Mouse (Mus musculus): ENCODE results near the gene Agpat4. TPM values are rescaled to one million over a fixed set of nuclear protein-coding genes. Genes with fewer than 3 reads are reported as not detected.

Gene Agpat4
- 20.9 and 26.5 TPM in 2 replicates for polyA plus RNA-seq (2014; fragmentation: Nextera tagmentation; extraction: Ambion mirVana)

DNA sequence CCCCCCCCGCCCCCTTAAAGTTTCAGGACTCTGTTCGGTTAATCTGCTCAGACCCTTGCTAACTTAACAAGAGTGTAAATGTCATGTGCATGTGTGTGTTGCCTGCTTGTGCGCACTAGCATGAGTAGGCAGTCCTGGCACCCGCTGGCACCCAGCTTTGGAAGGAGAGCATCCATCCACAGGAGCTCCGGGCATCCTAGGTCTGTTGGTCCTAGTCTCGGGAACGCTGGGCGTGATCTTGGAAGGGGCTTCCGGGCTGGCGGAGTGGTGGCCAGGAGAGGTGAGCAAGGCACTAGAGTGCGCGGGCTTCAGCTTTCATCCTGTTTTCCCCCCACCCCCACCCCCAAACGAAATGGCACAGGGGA lies at the start of gene Agpat4:
Gene Agpat4, plus strand, starts transcription at position 144 of the 365 bp plus-strand sequence.
- no peaks in the 10 kb centered on the region for H3K27me3 ChIP-seq (ENCODE audit: control insufficient read depth, insufficient read depth, low read length)
- peaks cover 5% of the 10 kb centered on the region; the same call in 1 of the 2 replicates for H3K4me1 ChIP-seq (ENCODE audit: control insufficient read depth, insufficient read depth, low read length)
- peak; percentile 75 for ATAC-seq (ENCODE audit: low FRiP score, low TSS enrichment)
- H3K4me3 ChIP-seq (ENCODE audit: low read length): peak within 1 kb of the TSS; percentile 62
- no peaks in the 10 kb centered on the region for H3K9me3 ChIP-seq (ENCODE audit: control insufficient read depth, low read length)
- peak within 1 kb of the TSS; percentile 70 for H3K9ac ChIP-seq (ENCODE audit: low read depth, low read length)
- H3K36me3 ChIP-seq (ENCODE audit: control insufficient read depth, insufficient read depth, low read length): no peaks in the 10 kb centered on the region
- H3K4me2 ChIP-seq (replicated peaks; ENCODE audit: low read depth, low read length): peak within 1 kb of the TSS; percentile 86
- under 1% methylated on average over 13 of the region's 13 CpGs for WGBS
- H3K27ac ChIP-seq (ENCODE audit: low read depth, low read length): peak within 1 kb of the TSS; percentile 96

DNA sequence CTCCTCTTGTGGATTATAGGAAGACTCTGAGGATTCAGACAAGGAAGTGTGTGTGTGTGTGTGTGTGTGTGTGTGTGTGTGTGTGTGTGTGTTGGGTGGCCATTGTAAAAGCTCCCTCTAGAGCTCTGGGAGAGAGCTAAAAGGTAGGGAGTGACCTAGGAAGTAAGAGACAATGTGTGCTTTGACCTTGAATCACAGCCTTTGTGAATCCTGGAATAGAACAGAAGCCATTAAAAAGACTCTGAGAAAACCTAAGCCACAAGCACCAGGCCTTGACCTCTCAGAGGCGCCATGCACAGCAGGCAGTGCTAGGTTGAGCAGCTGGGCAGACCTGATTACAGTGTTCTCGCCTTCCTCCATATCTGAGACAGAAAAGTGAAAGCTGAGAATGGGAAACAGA lies 41.7 kb upstream of the Agpat4 start:
- ATAC-seq (ENCODE audit: low FRiP score, low TSS enrichment): no peak
- no peak overlapping the region for H3K4me3 ChIP-seq (ENCODE audit: low read length)
- WGBS: 69% methylated on average over 2 of the region's 2 CpGs

DNA sequence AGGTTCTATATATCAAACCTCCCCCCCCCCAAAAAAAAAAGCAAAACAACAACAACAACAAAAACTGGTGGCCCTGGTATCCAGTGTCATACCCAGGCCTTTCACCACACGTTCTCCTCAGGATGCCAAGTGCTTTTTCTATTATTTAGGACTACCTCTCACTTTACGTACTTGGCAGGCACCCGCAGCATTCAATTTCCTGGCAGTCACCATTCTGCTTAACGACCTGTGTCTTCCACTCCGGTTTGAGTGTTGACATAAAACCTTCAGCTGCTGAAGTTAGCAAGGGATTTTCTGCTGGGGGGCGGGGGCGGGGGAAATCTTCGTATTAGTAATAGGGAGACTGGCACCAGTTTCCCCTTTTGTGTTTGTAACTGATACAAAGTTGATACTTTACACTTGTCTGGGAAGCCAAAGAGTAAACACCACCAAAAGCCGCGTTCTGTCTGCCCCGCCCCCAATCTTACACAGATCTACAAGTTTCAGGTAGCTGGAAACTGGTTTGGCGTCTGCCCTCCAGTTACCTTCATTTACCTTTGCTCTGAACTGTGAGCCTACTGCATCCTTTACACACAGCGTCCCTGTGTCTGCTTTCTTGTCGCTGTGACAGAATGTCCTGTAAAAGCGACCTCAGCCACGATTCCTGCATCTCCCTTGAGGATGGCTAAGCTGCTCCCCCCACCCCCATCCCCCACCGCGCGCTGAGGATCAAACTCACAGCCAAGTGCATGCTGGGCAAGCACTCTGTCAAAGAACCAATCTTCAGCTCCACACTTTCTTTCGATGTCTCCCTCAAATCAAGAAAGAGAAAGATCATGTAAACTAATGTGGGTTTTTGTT lies 37.6 kb upstream of the Agpat4 start:
- peak; percentile 66; the same call in 1 of the 2 replicates for ATAC-seq (ENCODE audit: low FRiP score, low TSS enrichment)
- no peaks in the 10 kb centered on the region for H3K36me3 ChIP-seq (ENCODE audit: control insufficient read depth, insufficient read depth, low read length)
- no peak overlapping the region for H3K9ac ChIP-seq (ENCODE audit: low read depth, low read length)
- H3K27me3 ChIP-seq (ENCODE audit: control insufficient read depth, insufficient read depth, low read length): no peaks in the 10 kb centered on the region
- WGBS: 26% methylated on average over 20 of the region's 20 CpGs
- no peaks in the 10 kb centered on the region for H3K9me3 ChIP-seq (ENCODE audit: control insufficient read depth, low read length)
- H3K4me1 ChIP-seq (ENCODE audit: control insufficient read depth, insufficient read depth, low read length): no peaks in the 10 kb centered on the region
- peak overlapping the region; percentile 24 for H3K4me2 ChIP-seq (replicated peaks; ENCODE audit: low read depth, low read length)
- H3K4me3 ChIP-seq (ENCODE audit: low read length): no peak overlapping the region
- no peak overlapping the region for H3K27ac ChIP-seq (ENCODE audit: low read depth, low read length)

More for the DNA sequence above, 41.7 kb upstream of the Agpat4 start:
- no peaks in the 10 kb centered on the region for H3K4me1 ChIP-seq (ENCODE audit: control insufficient read depth, insufficient read depth, low read length)
- H3K4me2 ChIP-seq (replicated peaks; ENCODE audit: low read depth, low read length): no peak overlapping the region
- H3K9me3 ChIP-seq (ENCODE audit: control insufficient read depth, low read length): no peaks in the 10 kb centered on the region
- H3K27me3 ChIP-seq (ENCODE audit: control insufficient read depth, insufficient read depth, low read length): no peaks in the 10 kb centered on the region
- no peak overlapping the region for H3K27ac ChIP-seq (ENCODE audit: low read depth, low read length)
- H3K9ac ChIP-seq (ENCODE audit: low read depth, low read length): no peak overlapping the region
- no peaks in the 10 kb centered on the region for H3K36me3 ChIP-seq (ENCODE audit: control insufficient read depth, insufficient read depth, low read length)

DNA sequence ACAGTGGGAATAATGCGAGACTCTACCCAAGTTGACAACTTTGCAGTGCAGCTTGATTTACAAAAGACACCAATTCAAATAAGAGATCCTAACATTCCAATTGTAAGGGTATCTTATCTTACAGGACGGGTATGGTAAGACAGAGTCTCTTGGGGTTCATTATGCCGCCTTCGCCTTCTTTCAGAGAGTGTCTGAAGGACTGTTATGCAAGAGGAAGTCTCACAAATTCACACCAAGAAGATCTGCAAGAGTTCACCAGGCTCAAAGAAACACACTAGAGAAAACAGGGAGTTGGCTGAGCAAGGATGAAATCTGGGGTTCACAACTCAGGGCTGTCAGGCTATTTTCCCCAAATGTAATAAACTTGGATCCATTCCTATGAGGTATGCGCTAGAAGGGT lies 36.3 kb upstream of the Agpat4 start:
- H3K4me3 ChIP-seq (ENCODE audit: low read length): no peak overlapping the region
- H3K4me2 ChIP-seq (replicated peaks; ENCODE audit: low read depth, low read length): no peak overlapping the region
- no peaks in the 10 kb centered on the region for H3K4me1 ChIP-seq (ENCODE audit: control insufficient read depth, insufficient read depth, low read length)
- no peak overlapping the region for H3K27ac ChIP-seq (ENCODE audit: low read depth, low read length)
- 88% methylated on average over 5 of the region's 5 CpGs for WGBS
- no peak for ATAC-seq (ENCODE audit: low FRiP score, low TSS enrichment)
- H3K27me3 ChIP-seq (ENCODE audit: control insufficient read depth, insufficient read depth, low read length): no peaks in the 10 kb centered on the region
- H3K9me3 ChIP-seq (ENCODE audit: control insufficient read depth, low read length): no peaks in the 10 kb centered on the region
- no peaks in the 10 kb centered on the region for H3K36me3 ChIP-seq (ENCODE audit: control insufficient read depth, insufficient read depth, low read length)
- H3K9ac ChIP-seq (ENCODE audit: low read depth, low read length): no peak overlapping the region

DNA sequence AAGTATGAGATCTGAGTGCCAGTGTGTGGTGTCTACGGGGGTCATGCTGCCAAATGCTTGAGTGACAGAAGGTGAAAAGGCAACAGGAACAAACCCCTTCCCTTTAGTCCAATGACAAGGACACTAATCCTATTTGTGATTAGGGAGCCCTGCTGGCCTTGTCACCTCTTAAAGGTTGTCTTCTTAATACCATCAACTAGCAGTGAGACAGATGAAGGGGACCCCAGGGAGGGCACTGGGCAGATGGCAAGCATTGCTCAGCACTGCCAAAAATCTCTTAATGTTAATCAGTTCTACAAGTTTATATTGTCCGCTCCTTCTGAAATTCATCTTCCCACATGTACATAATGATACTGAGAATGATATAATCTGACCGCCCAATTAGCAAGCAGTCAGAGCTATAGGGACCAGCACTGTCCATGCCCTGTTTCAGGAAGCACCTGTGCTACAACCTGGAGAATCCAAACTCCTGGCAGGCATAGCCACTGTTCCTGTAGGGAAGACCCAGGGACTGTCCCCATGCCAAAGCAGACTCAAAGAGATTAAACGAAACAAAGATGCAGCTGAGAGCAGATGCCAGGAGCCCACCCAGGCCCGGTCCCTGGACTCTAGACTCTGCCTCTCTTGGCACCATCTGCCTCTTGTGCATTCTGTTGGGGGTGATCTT lies 28.1 kb upstream of the Agpat4 start:
- 85% methylated on average over 5 of the region's 5 CpGs for WGBS
- ATAC-seq (ENCODE audit: low FRiP score, low TSS enrichment): no peak

GRCm38 (mm10) chr17:12092901-12093564 lies 25.5 kb upstream of the Agpat4 start:
- no peaks in the 10 kb centered on the region for H3K4me1 ChIP-seq (ENCODE audit: control insufficient read depth, insufficient read depth, low read length)
- no peaks in the 10 kb centered on the region for H3K27me3 ChIP-seq (ENCODE audit: control insufficient read depth, insufficient read depth, low read length)
- no peak overlapping the region for H3K9ac ChIP-seq (ENCODE audit: low read depth, low read length)
- WGBS: 86% methylated on average over 6 of the region's 6 CpGs
- no peaks in the 10 kb centered on the region for H3K36me3 ChIP-seq (ENCODE audit: control insufficient read depth, insufficient read depth, low read length)
- no peak overlapping the region for H3K4me2 ChIP-seq (replicated peaks; ENCODE audit: low read depth, low read length)
- no peak for ATAC-seq (ENCODE audit: low FRiP score, low TSS enrichment)
- no peaks in the 10 kb centered on the region for H3K9me3 ChIP-seq (ENCODE audit: control insufficient read depth, low read length)
- H3K4me3 ChIP-seq (ENCODE audit: low read length): no peak overlapping the region
- no peak overlapping the region for H3K27ac ChIP-seq (ENCODE audit: low read depth, low read length)

More for the DNA sequence above, 28.1 kb upstream of the Agpat4 start:
- no peaks in the 10 kb centered on the region for H3K4me1 ChIP-seq (ENCODE audit: control insufficient read depth, insufficient read depth, low read length)
- no peak overlapping the region for H3K9ac ChIP-seq (ENCODE audit: low read depth, low read length)
- H3K4me2 ChIP-seq (replicated peaks; ENCODE audit: low read depth, low read length): no peak overlapping the region
- no peak overlapping the region for H3K4me3 ChIP-seq (ENCODE audit: low read length)
- no peaks in the 10 kb centered on the region for H3K9me3 ChIP-seq (ENCODE audit: control insufficient read depth, low read length)
- no peaks in the 10 kb centered on the region for H3K36me3 ChIP-seq (ENCODE audit: control insufficient read depth, insufficient read depth, low read length)
- H3K27ac ChIP-seq (ENCODE audit: low read depth, low read length): no peak overlapping the region
- no peaks in the 10 kb centered on the region for H3K27me3 ChIP-seq (ENCODE audit: control insufficient read depth, insufficient read depth, low read length)

DNA sequence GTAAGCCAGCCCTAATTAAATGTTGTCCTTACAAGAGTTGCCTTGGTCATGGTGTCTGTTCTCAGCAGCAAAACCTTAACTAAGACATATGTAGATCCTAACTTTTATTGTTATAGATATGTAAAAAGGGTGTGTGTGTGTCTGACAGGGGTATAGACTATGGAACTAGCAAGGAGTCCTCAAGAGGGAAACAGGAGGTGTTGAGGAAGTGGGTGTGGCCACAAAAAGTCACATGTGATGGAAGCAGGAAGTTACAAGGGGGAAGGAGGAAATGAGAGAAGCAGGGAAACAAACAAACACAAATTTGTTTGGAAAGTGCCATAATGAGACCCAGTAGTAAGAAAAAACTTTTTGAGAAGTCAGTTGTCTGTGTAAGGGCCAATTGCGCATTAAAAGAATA lies 24.5 kb upstream of the Agpat4 start:
- no peak overlapping the region for H3K4me3 ChIP-seq (ENCODE audit: low read length)
- no peak for ATAC-seq (ENCODE audit: low FRiP score, low TSS enrichment)
- no peaks in the 10 kb centered on the region for H3K36me3 ChIP-seq (ENCODE audit: control insufficient read depth, insufficient read depth, low read length)
- H3K4me2 ChIP-seq (replicated peaks; ENCODE audit: low read depth, low read length): no peak overlapping the region
- H3K27ac ChIP-seq (ENCODE audit: low read depth, low read length): no peak overlapping the region
- WGBS: 93% methylated on average over 1 of the region's 1 CpGs
- H3K9ac ChIP-seq (ENCODE audit: low read depth, low read length): no peak overlapping the region
- H3K9me3 ChIP-seq (ENCODE audit: control insufficient read depth, low read length): no peaks in the 10 kb centered on the region
- H3K4me1 ChIP-seq (ENCODE audit: control insufficient read depth, insufficient read depth, low read length): no peaks in the 10 kb centered on the region
- H3K27me3 ChIP-seq (ENCODE audit: control insufficient read depth, insufficient read depth, low read length): no peaks in the 10 kb centered on the region

GRCm38 (mm10) chr17:12094827-12095590 lies 23.5 kb upstream of the Agpat4 start:
- Histone ChIP-seq H3K36me3 (ENCODE audit: control insufficient read depth, insufficient read depth, low read length) (no peaks in the 10 kb centered on the region), H3K4me2 (replicated peaks; ENCODE audit: low read depth, low read length) (no peak overlapping the region), H3K4me3 (ENCODE audit: low read length) (no peak overlapping the region), H3K9ac (ENCODE audit: low read depth, low read length) (no peak overlapping the region), H3K27me3 (ENCODE audit: control insufficient read depth, insufficient read depth, low read length) (no peaks in the 10 kb centered on the region), H3K27ac (ENCODE audit: low read depth, low read length) (no peak overlapping the region), H3K9me3 (ENCODE audit: control insufficient read depth, low read length) (no peaks in the 10 kb centered on the region), H3K4me1 (ENCODE audit: control insufficient read depth, insufficient read depth, low read length) (no peaks in the 10 kb centered on the region)
- 86% methylated on average over 9 of the region's 9 CpGs for WGBS
- ATAC-seq (ENCODE audit: low FRiP score, low TSS enrichment): no peak

Measured in kidney, embryonic 14.5 days (tissue).